Mouse (Mus musculus) left cerebral cortex, adult 9 months (tissue): ENCODE data around the gene Spcs1.

Experiments
- DNase-seq, 2 experiments: peaks; one replicate each; pipeline ENCODE4 v3.0.0; 2022; ENCODE audit warnings: low spot score in 2 of 2

The Spcs1 gene

GRCm38 (mm10) chr14:31001307-31002205 lies at the start of gene Spcs1, which contains the start of gene Glt8d1:
Gene Spcs1 (minus strand): TSS chr14:31001672.
Gene Glt8d1 (plus strand): TSS chr14:31001400.
- peak; percentile 64 to 81 for DNase-seq

GRCm38 (mm10) chr14:31045817-31046216 lies 44.3 kb upstream of the Spcs1 start:
- DNase-seq: no peak

- no peak for DNase-seq
Observed at GRCm38 (mm10) chr14:31045296-31045695, 43.8 kb upstream of the Spcs1 start.

GRCm38 (mm10) chr14:31025785-31026184 lies 24.3 kb upstream of the Spcs1 start:
- DNase-seq: no peak

- DNase-seq: no peak
Observed at GRCm38 (mm10) chr14:31022579-31022978, 21.1 kb upstream of the Spcs1 start.

GRCm38 (mm10) chr14:31019331-31020205 lies 18.1 kb upstream of the Spcs1 start:
- peak in 1 of 2 experiments; percentile 49 for DNase-seq

- DNase-seq: peak; percentile 89 to 95
Observed at GRCm38 (mm10) chr14:31018860-31019291, 17.4 kb upstream of the Spcs1 start, which contains the start of the genes Pbrm1 and Gnl3. Gene Pbrm1 (plus strand): TSS chr14:31019138. Gene Gnl3 (minus strand): TSS chr14:31019152.

- DNase-seq: no peak
Observed at GRCm38 (mm10) chr14:31017854-31018253, 16.4 kb upstream of the Spcs1 start.

GRCm38 (mm10) chr14:31016063-31016462 lies 14.6 kb upstream of the Spcs1 start:
- DNase-seq: no peak

GRCm38 (mm10) chr14:31013928-31014327 lies 12.5 kb upstream of the Spcs1 start:
- no peak for DNase-seq

GRCm38 (mm10) chr14:31011588-31011987 lies 10.1 kb upstream of the Spcs1 start:
- DNase-seq: peak in 1 of 2 experiments; percentile 17

GRCm38 (mm10) chr14:31006779-31007178 lies 5.3 kb upstream of the Spcs1 start:
- no peak for DNase-seq

- no peak for DNase-seq
Observed at GRCm38 (mm10) chr14:31004527-31004926, 3.1 kb upstream of the Spcs1 start.

GRCm38 (mm10) chr14:31000816-31001306 lies 611 bp downstream of the Spcs1 start:
- DNase-seq: no peak

GRCm38 (mm10) chr14:31000356-31000755 lies 1.1 kb downstream of the Spcs1 start:
- no peak for DNase-seq

- no peak for DNase-seq
Observed at GRCm38 (mm10) chr14:30996417-30996816, 5.1 kb downstream of the Spcs1 start.

GRCm38 (mm10) chr14:30976222-30976621 lies 25.2 kb downstream of the Spcs1 start:
- no peak for DNase-seq

GRCm38 (mm10) chr14:30974204-30974603 lies 27.3 kb downstream of the Spcs1 start:
- DNase-seq: peak; percentile 70 to 85

- DNase-seq: no peak
Observed at GRCm38 (mm10) chr14:30960366-30960765, 41.1 kb downstream of the Spcs1 start.

- no peak for DNase-seq
Observed at GRCm38 (mm10) chr14:30959031-30959430, 42.4 kb downstream of the Spcs1 start.

GRCm38 (mm10) chr14:30958517-30958916 lies 43.0 kb downstream of the Spcs1 start:
- no peak for DNase-seq
